Mouse (Mus musculus) liver, embryonic 12.5 days (tissue): Measurements from ENCODE around the gene Ccl17. TPM values are rescaled to one million over a fixed set of nuclear protein-coding genes. Genes with fewer than 3 reads are reported as not detected.

Experiments used
- ATAC-seq: fragments of 200-750 bp; cut with Nextera tagmentation; 2 replicates; pipeline ENCODE4 v1.8.0; 2017; ENCODE audit warnings: moderate number of reproducible peaks, mild to moderate bottlenecking, moderate library complexity
- H3K27ac ChIP-seq: fragments of 300-500 bp; sonication (generic); 2 replicates; pipeline ENCODE4 v1.5.1; 2016; ENCODE audit warnings: mild to moderate bottlenecking
- H3K27me3 ChIP-seq: fragments of 300-500 bp; sonication (generic); replicated peaks from 2 replicates; pipeline ENCODE4 v1.6.1; 2016; ENCODE audit warnings: mild to moderate bottlenecking, moderate library complexity
- H3K36me3 ChIP-seq: fragments of 300-500 bp; sonication (generic); 2 replicates; pipeline ENCODE4 v1.6.1; 2016; ENCODE audit warnings: mild to moderate bottlenecking, moderate library complexity
- H3K4me1 ChIP-seq: fragments of 300-500 bp; sonication (generic); 2 replicates; pipeline ENCODE4 v1.6.1; 2016
- H3K4me2 ChIP-seq: fragments of 300-500 bp; sonication (generic); 2 replicates; pipeline ENCODE4 v1.6.1; 2016; ENCODE audit warnings: mild to moderate bottlenecking, moderate library complexity
- H3K4me3 ChIP-seq: fragments of 300-500 bp; sonication (generic); 2 replicates; pipeline ENCODE4 v1.5.1; 2016; ENCODE audit warnings: mild to moderate bottlenecking, moderate library complexity
- H3K9ac ChIP-seq: fragments of 300-500 bp; sonication (generic); 2 replicates; pipeline ENCODE4 v1.6.1; 2016; ENCODE audit warnings: mild to moderate bottlenecking, moderate library complexity
- H3K9me3 ChIP-seq: fragments of 300-500 bp; sonication (generic); replicated peaks from 2 replicates; pipeline ENCODE4 v1.6.1; 2016; ENCODE audit warnings: mild to moderate bottlenecking, moderate library complexity
- WGBS: fragments of 180-500 bp; shearing (Covaris S2); methylation state at CpG from one replicate; pipeline ENCODE4 v1.1.7; 2016; ENCODE audit not compliant: insufficient replicate concordance; 5-methylcytosine and 5-hydroxymethylcytosine counted together
- polyA plus RNA-seq: library from polyadenylated mRNA; unstranded; fragments of >200 nt; fragmentation: Nextera tagmentation; extraction: Ambion mirVana; gene quantifications from 2 replicates; pipeline ENCODE4 v1.2.1, GENCODE M21; 2016

The Ccl17 gene
- polyA plus RNA-seq, 1 experiment from 2014 or later: 0.36 TPM

DNA sequence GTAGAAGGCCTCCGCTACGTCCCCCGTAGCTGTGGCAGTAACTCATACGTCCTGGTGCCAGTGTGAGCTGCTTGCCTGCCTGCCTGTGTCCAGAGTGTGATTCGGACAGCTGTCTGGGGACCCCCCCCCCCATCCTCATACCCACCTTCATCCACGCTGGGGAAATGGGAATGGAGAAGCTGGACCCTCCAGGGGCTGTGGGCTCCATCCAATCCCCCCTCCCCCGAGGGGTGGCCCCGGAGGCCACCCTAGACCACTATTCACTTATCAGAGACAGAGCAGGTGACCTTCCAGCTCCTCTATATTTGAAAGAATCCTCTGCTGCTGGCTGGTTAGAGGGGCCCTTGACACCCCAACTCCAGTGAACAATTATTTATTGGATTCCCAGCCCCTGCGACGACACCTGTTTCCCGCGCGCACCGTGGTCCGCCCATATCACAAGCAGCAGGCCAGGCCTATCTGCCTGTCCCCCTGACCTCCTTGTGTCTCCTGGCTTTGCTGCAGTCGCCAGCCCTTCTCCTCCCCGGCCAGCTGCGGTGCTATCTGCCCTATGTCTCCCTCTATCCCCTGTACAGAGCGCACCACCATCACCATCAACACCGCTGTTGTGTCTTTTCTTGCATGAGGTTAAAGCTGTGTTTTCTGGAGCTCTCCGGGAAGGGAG, 29.6 kb upstream of the Ccl17 start:
- H3K9me3 ChIP-seq: no peaks in the 10 kb centered on the region
- 0 out of 2 replicates have a peak overlapping the region, but pooled peaks have one; percentile 22 for H3K27ac ChIP-seq
- peak overlapping the region; percentile 30 for H3K4me2 ChIP-seq
- H3K9ac ChIP-seq: peak overlapping the region; percentile 27; the same call in 1 of the 2 replicates
- ATAC-seq: peak; percentile 30; the same call in 1 of the 2 replicates
- H3K4me1 ChIP-seq: peaks cover 67% of the 10 kb centered on the region
- H3K4me3 ChIP-seq: no peak overlapping the region
- H3K27me3 ChIP-seq: peaks cover 26% of the 10 kb centered on the region
- no peaks in the 10 kb centered on the region for H3K36me3 ChIP-seq
- WGBS: 49% methylated on average over 21 of the region's 21 CpGs

DNA sequence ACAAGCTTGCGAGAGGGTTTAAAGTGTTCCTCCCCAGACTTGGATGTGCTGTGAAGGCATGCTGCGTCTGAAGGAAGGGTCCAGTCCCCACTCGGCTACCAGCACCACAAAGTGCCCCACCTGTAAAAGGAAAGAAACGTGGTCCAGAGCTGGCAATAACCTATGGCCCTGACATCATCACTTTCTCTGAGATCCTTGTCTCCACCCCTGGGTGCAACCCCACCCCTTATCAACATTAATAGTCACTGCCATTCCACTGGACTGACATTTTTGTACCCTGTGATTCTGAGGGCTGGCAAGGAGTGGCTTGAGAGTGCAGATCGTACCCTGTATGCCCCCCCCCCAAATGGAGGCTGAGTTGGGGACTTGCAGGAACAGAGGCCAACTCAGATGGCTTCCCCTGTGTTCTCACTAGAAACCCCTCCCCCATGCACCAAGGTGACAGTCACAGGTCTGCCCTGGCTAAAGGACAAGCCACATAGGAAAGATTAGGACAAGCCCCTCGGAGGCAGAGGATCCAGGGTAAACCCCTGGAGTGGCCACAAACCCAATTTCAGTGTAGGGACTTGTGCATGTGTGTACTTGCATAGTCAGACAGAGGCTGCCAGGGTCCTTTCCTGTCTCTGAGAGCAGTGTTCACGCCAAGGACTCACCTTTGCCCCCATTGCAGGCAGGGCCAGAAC, 29.0 kb upstream of the Ccl17 start:
- Histone ChIP-seq H3K36me3 (no peaks in the 10 kb centered on the region), H3K27me3 (peaks cover 20% of the 10 kb centered on the region), H3K27ac (0 out of 2 replicates have a peak overlapping the region, but pooled peaks have one; percentile 22), H3K9me3 (no peaks in the 10 kb centered on the region), H3K4me2 (peak overlapping the region; percentile 30), H3K4me3 (no peak overlapping the region), H3K4me1 (peaks cover 73% of the 10 kb centered on the region), H3K9ac (peak overlapping the region; percentile 2)
- WGBS: 42% methylated on average over 7 of the region's 7 CpGs
- no peak for ATAC-seq

DNA sequence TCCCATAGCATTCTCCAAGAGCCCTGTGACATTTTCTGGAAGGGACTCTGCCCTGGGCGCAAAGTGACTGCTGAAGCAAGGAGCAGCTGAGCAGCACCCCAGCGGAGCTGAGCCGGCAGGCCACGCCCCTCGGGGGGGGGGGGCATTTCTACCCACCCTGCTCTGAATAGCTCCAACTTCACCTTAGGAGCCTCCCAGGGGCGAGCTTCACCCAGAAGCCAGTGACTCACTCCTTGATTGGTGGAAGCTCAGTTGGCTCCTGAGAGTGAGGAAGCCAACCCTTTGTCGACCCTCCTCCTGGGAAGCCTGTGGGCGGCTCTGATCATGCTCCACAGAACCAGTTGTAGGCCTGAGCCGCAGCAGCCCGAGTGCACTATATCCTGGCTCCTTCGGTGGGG, 28.4 kb upstream of the Ccl17 start:
- peak overlapping the region; percentile 30 for H3K4me2 ChIP-seq
- H3K27me3 ChIP-seq: peaks cover 18% of the 10 kb centered on the region
- 17% methylated on average over 11 of the region's 11 CpGs for WGBS
- no peak overlapping the region for H3K4me3 ChIP-seq
- H3K27ac ChIP-seq: no peak overlapping the region
- no peak for ATAC-seq
- peaks cover 78% of the 10 kb centered on the region for H3K4me1 ChIP-seq
- no peaks in the 10 kb centered on the region for H3K36me3 ChIP-seq
- no peaks in the 10 kb centered on the region for H3K9me3 ChIP-seq
- H3K9ac ChIP-seq: peak overlapping the region; percentile 2; the same call in 1 of the 2 replicates

DNA sequence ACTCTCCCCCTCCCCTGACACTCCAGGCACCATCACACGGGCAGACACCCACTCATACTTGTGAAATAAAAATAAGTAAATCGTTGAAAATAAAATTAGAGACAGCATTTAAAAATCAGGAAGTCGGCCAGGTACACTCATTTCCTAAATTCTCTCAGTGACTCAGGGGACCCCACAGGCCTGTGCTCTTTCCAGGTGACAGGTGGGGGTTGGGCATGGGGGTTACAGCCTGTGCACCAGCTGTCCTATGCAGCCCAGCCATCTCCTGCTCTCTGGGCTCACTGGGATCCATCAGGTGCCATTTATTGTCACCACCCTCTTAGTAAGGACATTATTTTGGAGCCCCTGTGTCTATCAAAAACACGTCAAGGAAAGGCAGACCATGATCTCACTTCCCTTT, 26.4 kb upstream of the Ccl17 start:
- Histone ChIP-seq H3K27me3 (peaks cover 5% of the 10 kb centered on the region; the same call in 1 of the 2 replicates), H3K27ac (no peak overlapping the region), H3K36me3 (no peaks in the 10 kb centered on the region), H3K4me1 (peaks cover 88% of the 10 kb centered on the region), H3K4me2 (no peak overlapping the region), H3K4me3 (no peak overlapping the region), H3K9ac (no peak overlapping the region), H3K9me3 (no peaks in the 10 kb centered on the region)
- WGBS: 46% methylated on average over 4 of the region's 4 CpGs
- no peak for ATAC-seq

DNA sequence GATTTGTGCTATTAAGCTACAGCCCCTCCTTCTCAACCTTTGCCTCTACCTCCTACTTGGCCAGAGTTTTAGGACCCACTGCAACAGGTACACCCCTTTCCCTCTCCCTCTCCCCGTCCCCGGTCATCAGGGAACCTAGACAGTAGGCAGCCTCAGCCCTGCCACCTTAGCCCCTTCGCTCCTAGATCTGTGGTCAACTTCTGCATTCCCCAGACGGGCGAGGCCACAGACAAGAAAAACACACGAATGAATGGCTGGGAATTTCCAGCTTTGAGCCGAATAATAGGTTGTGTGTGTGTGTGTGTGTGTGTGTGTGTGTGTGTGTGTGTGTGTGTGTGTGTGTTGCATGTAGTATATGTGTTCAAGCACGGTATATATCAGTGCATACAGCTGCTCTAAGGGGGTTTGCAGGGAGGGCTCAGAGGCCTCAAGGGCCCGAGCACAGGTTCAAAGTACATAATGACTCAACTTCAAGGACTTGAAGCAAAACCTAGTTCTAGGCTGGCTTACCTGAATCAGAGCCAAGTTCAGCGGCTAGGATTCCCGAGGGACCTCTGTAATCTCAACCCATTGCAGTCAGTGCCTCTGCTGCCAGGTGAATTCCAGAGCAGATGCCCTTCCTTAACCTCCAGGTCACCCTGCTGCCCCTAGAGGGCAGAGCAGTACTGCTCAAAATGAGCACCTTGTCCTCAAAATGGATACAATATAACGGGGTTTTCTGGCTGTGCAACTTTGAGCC, 24.8 kb upstream of the Ccl17 start:
- H3K27ac ChIP-seq: 0 out of 2 replicates have a peak overlapping the region, but pooled peaks have one; percentile 18
- no peaks in the 10 kb centered on the region for H3K9me3 ChIP-seq
- no peaks in the 10 kb centered on the region for H3K36me3 ChIP-seq
- H3K9ac ChIP-seq: no peak overlapping the region
- no peak for ATAC-seq
- H3K4me2 ChIP-seq: no peak overlapping the region
- H3K27me3 ChIP-seq: peaks cover 17% of the 10 kb centered on the region; the same call in 1 of the 2 replicates
- no peak overlapping the region for H3K4me3 ChIP-seq
- peaks cover 86% of the 10 kb centered on the region for H3K4me1 ChIP-seq
- WGBS: 55% methylated on average over 12 of the region's 12 CpGs

DNA sequence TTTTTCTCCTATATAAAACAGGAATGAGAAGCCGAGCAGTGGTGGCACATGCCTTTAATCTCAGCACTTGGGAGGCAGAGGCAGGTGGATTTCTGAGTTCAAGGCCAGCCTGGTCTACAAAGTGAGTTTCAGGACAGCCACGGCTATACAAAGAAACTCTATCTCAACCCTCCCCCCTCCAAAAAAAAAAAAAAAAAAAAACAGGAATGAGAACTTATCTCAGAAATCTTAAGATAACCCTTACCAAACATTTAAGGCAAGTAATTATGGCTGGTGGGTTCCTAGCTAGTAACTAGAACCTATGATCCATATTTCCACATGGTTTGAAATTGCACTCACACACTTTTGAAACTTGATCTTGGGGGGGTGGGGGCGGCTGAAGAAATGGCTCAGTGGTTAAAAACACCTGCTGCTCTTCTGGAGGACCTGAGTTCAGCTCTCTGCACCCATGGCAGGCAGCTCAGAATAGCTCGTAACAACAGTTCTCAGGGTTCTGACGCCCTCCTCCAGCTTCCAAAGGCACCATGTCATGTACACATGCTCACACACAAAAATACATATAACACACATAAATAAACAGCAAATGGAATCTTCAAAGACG, 24.2 kb upstream of the Ccl17 start:
- Histone ChIP-seq H3K4me2 (peak overlapping the region; percentile 62; the same call in 1 of the 2 replicates), H3K4me1 (peaks cover 79% of the 10 kb centered on the region)
- 66% methylated on average over 6 of the region's 6 CpGs for WGBS

DNA sequence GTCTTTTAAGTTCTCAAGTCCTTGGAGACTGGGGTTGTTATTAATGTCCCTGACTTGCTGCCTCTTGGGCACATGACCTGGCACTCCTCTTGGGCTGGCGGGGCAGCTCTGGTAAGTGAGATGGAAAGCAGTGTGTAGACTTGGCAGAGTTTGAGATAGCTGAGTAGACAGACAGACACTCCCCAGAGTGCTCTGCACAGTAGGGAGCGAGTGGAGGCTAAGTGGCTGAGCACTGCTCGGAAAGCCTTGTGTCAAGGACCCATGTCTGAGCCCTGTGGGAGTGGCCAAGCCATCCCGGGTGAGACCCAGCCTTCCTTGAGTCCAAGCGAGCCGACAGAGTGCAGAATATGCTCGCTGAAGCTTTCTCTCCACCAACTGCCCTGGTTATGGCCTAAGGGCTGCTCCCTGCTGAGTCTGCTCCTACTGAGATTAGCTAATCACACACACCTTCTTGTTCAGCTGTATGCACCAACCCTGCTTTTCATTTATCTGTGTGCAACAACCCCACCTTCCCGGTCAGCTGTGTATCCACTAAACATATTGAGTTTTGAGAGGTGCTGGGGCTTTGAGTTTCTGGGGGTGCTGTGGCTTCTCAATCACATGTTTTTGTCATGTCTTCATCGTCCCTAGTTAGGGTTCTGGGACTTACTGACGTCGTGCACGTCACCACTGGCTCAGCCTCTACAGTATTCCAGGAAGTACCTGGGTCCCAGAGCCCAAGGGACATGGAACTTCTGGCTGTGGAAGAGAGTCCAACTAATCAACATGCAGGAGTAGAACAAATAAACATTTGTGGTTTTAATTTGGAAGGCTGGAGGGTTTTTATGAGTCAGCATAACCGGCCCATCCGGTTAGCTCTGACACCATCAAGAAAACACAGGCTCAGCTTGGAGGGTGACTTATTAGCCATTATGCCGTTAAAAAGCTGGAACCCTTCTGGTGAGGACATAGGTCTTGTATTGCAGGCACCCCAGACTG, 22.4 kb upstream of the Ccl17 start:
- Histone ChIP-seq H3K36me3 (no peaks in the 10 kb centered on the region), H3K4me1 (peaks cover 63% of the 10 kb centered on the region), H3K9ac (peak overlapping the region; percentile 45), H3K4me3 (peak overlapping the region; percentile 21), H3K4me2 (peak overlapping the region; percentile 62), H3K27me3 (peaks cover 24% of the 10 kb centered on the region), H3K27ac (peak overlapping the region; percentile 96), H3K9me3 (no peaks in the 10 kb centered on the region)
- ATAC-seq: peak; percentile 98
- 32% methylated on average over 15 of the region's 15 CpGs for WGBS

More for the DNA sequence above, 24.2 kb upstream of the Ccl17 start:
- Histone ChIP-seq H3K4me3 (no peak overlapping the region), H3K36me3 (no peaks in the 10 kb centered on the region), H3K9ac (no peak overlapping the region), H3K9me3 (no peaks in the 10 kb centered on the region), H3K27ac (peak overlapping the region; percentile 96), H3K27me3 (peaks cover 17% of the 10 kb centered on the region)
- no peak for ATAC-seq

DNA sequence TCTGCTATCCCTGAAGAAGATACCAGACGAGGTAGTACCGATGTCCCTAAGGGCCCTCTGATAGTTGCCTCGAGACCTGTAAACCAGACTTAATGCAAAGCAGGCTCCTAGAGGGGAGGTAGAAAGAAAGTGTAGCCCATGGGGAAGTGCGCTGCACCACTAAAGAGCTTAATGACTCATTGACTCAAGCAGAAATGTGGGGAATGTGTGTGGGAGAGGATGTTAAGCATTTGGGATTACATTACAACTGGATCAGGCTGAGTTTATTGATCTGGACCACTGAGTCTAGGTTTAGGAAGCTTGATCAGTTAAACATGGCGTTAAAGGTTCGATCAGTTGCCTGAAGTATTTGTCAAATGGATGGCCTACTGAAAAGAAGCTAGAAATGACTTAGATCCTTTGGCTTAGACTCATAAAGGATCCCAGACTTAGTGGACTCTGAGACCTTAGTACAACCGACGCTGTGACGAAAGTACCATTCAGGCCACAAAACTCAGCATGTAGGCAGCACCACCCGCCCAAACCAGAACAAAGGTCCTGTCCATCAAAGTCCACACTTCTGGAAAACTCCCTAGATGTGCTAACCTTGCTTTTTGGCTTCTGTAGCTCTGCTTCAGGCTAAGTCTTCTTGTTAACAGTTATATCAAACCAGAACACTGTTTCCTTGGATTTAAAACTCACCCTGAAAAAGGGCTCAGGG, 20.8 kb upstream of the Ccl17 start:
- Histone ChIP-seq H3K36me3 (no peaks in the 10 kb centered on the region), H3K4me3 (no peak overlapping the region), H3K9me3 (no peaks in the 10 kb centered on the region), H3K4me1 (peaks cover 58% of the 10 kb centered on the region), H3K9ac (no peak overlapping the region), H3K4me2 (no peak overlapping the region), H3K27me3 (peaks cover 22% of the 10 kb centered on the region), H3K27ac (no peak overlapping the region)
- ATAC-seq: no peak
- WGBS: 82% methylated on average over 10 of the region's 10 CpGs

DNA sequence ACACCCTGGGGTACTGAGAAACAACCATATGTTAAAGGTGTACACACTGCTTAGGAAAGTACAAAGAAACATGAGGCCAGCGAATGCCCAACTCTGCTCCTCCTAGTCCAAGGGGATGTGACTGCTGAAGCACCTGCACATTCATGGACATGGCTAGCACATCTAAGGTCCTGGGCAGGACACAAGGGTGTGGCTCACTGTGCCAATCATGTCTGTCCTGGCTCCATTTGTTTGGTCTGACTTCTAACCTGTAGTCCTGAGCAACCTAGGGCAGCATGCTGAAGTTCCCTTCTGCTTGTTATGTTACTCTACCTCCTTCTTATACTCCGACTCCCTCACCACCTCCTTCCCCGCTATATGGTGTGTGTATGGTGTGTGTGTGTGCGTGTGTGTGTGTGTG, 15.9 kb upstream of the Ccl17 start:
- Histone ChIP-seq H3K4me2 (no peak overlapping the region), H3K4me1 (peaks cover 13% of the 10 kb centered on the region), H3K4me3 (no peak overlapping the region), H3K27ac (no peak overlapping the region), H3K9me3 (no peaks in the 10 kb centered on the region), H3K9ac (no peak overlapping the region), H3K27me3 (peaks cover 16% of the 10 kb centered on the region), H3K36me3 (no peaks in the 10 kb centered on the region)
- 80% methylated on average over 4 of the region's 4 CpGs for WGBS
- no peak for ATAC-seq

DNA sequence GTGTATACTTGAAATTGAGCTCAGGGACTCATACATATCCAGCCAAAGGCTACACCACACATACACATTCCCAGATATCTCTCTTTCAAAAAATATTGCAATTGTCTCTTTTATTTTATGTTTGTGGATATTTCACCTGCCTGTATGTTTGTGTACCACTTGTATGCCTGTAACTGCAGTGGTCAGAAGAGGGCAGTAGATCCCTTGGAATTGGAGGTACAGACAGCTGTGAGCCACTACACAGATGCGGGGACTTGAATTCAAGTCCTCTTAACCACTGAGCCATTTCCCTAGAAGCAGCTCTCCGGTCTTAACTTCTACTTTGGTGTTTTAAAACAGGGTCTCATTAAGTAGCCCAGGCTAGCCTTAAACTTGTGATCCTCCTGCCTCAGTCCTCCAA, 15.5 kb upstream of the Ccl17 start:
- WGBS: 80% methylated on average over 2 of the region's 2 CpGs
- H3K27me3 ChIP-seq: peaks cover 12% of the 10 kb centered on the region
- H3K27ac ChIP-seq: no peak overlapping the region
- H3K9me3 ChIP-seq: no peaks in the 10 kb centered on the region
- ATAC-seq: 0 out of 2 replicates have a peak, but pooled peaks have one; percentile 57
- peaks cover 9% of the 10 kb centered on the region for H3K4me1 ChIP-seq
- H3K9ac ChIP-seq: no peak overlapping the region
- no peaks in the 10 kb centered on the region for H3K36me3 ChIP-seq
- no peak overlapping the region for H3K4me3 ChIP-seq
- no peak overlapping the region for H3K4me2 ChIP-seq
